Mouse (Mus musculus) layer of hippocampus, adult 8-10 months (tissue): ENCODE data around the gene Gm4792. TPM values are rescaled to one million over a fixed set of nuclear protein-coding genes. Genes with fewer than 3 reads are reported as not detected.

Experiments
- total RNA-seq, 4 experiments: library from RNA; stranded (reverse); gene quantifications; 2 replicates each; pipeline ENCODE4 v1.2.4; 2022

The Gm4792 gene
- total RNA-seq, 4 experiments from 2014 or later, result not detected

Other genes with a start within 250 kb of the Gm4792 start
- 10 to 100 TPM in 1 of 4 experiments, 1 to 10 TPM in 3; 8.1 to 11.5 (median 8.6) TPM for gene Nr2c1, start 150.7 kb downstream of the Gm4792 start, total RNA-seq
- 100 to 1,000 TPM; 241 to 257 (median 243) TPM for gene Ndufa12, start 100.0 kb downstream of the Gm4792 start, total RNA-seq
- gene Tmcc3, start 13.2 kb upstream of the Gm4792 start, total RNA-seq, result 10 to 100 TPM; 49.1 to 63.0 (median 53.8) TPM